In the genomic region with DNA sequence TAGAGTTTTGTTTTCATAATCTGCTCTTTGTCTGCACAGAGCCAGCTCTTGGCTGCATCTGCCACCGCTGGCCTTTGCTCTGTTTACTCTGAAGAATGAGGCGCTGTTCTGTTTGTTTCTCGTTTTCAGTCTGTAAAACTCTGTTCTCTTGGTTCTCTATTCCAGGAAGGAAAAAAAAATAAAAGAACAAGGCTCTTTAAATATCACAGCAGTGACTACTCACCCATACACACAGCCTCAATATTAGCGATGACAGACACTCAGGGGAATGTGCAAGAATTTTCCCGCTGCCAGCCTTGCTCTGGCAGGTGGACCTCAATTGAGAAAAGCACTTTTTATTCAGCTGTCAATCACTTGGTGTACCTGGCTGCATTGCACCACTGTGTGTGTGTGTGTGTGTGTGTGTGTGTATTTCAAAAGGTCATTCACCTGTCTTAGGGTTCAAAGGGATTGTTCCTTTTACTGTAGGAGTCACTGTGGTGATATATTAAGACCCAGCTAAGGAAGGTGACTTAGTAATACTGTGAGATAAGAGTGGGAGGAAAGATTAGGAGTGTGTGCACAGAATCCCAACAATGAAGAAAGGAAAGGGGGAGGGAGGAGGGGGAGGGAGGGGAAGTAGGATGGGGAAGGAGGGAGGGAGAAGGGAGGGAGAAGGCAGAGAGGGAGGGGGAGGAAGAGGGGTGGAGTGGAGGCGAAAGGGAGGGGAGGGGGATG, we compare ENCODE assay signal across 8 mouse cellular contexts. TPM values are rescaled to one million over a fixed set of nuclear protein-coding genes. Genes with fewer than 3 reads are reported as not detected.
DNase-seq lines count a peak whose midpoint lies in the region; ATAC-seq and TF ChIP-seq lines count a peak whose summit lies in the region.

No protein-coding gene starts in this region.

- no peaks in the 10 kb centered on the region for H3K36me3 ChIP-seq in forebrain, embryonic 13.5 days (ENCODE audit: poor library complexity, severe bottlenecking)
- no peaks in the 10 kb centered on the region for H3K36me3 ChIP-seq in kidney, postnatal 0 days (ENCODE audit: insufficient read depth, low read length)

- peaks cover 44% of the 10 kb centered on the region for H3K4me1 ChIP-seq in forebrain, embryonic 13.5 days
- H3K4me1 ChIP-seq in kidney, postnatal 0 days (replicated peaks; ENCODE audit: insufficient read depth, low read length) = peaks cover 34% of the 10 kb centered on the region
- H3K4me1 ChIP-seq in olfactory bulb, adult 2 months (ENCODE audit: control insufficient read depth, insufficient read depth, low read length) = peaks cover 17% of the 10 kb centered on the region

- H3K27me3 ChIP-seq in forebrain, embryonic 13.5 days = peaks cover 13% of the 10 kb centered on the region
- H3K27me3 ChIP-seq in kidney, postnatal 0 days (ENCODE audit: insufficient read depth, low read length) = peaks cover 3% of the 10 kb centered on the region; the same call in 1 of the 2 replicates

- H3K9me3 ChIP-seq in forebrain, embryonic 13.5 days (replicated peaks) = no peaks in the 10 kb centered on the region
- H3K9me3 ChIP-seq in kidney, postnatal 0 days (replicated peaks; ENCODE audit: low read length) = no peaks in the 10 kb centered on the region

- TF ChIP-seq POLR2A in olfactory bulb, adult 2 months (IDR thresholded peaks at IDR 0.05; ENCODE audit: insufficient read depth, low read depth, low read length) = no peak

- TF ChIP-seq CTCF in left cerebral cortex, adult 2 months (IDR thresholded peaks at IDR 0.05) = no peak
- TF ChIP-seq CTCF in kidney, postnatal 0 days (IDR thresholded peaks at IDR 0.05; ENCODE audit: low read depth) = no peak
- no peak for TF ChIP-seq CTCF in olfactory bulb, adult 2 months (IDR thresholded peaks at IDR 0.05; ENCODE audit: insufficient read depth, low read depth, low read length)

- peak overlapping the region; percentile 44; the same call in 1 of the 2 replicates for H3K27ac ChIP-seq in left cerebral cortex, adult 2 months
- no peak overlapping the region for H3K27ac ChIP-seq in forebrain, embryonic 13.5 days
- H3K27ac ChIP-seq in kidney, postnatal 0 days = 0 out of 2 replicates have a peak overlapping the region, but pooled peaks have one; percentile 15
- peak overlapping the region; percentile 52 for H3K27ac ChIP-seq in olfactory bulb, adult 2 months (ENCODE audit: insufficient read depth, low read depth, low read length)

- H3K4me3 ChIP-seq in left cerebral cortex, adult 2 months = no peak overlapping the region
- no peak overlapping the region for H3K4me3 ChIP-seq in forebrain, embryonic 13.5 days
- H3K4me3 ChIP-seq in kidney, postnatal 0 days (replicated peaks; ENCODE audit: low read depth, low read length) = no peak overlapping the region
- no peak overlapping the region for H3K4me3 ChIP-seq in olfactory bulb, adult 2 months (ENCODE audit: insufficient read depth, low read depth, low read length)

- no peak for DNase-seq in left cerebral cortex, adult 2 months (ENCODE audit: extremely low spot score in 1 of 2, low spot score in 2 of 2)
- no peak for DNase-seq in left cerebral cortex, postnatal 4 days
- DNase-seq in kidney, postnatal 0 days (ENCODE audit: low spot score) = peak; percentile 70
- DNase-seq in adrenal gland, adult 18-20 months (ENCODE audit: low spot score in 2 of 2) = no peak
- DNase-seq in natural killer cell, adult 2 months (ENCODE audit: low spot score in 2 of 2) = no peak
- DNase-seq in embryo, embryonic 10.5 days (ENCODE audit: low spot score) = no peak

- intact Hi-C loops in left cerebral cortex, adult 2 months (cut with DNase I) = no loop called here
- intact Hi-C loops in left cerebral cortex, postnatal 4 days (cut with DNase I) = no loop called here

- H3K4me2 ChIP-seq in forebrain, embryonic 13.5 days = no peak overlapping the region
- H3K4me2 ChIP-seq in kidney, postnatal 0 days (ENCODE audit: low read length) = no peak overlapping the region

- H3K9ac ChIP-seq in forebrain, embryonic 13.5 days = no peak overlapping the region
- no peak overlapping the region for H3K9ac ChIP-seq in kidney, postnatal 0 days (ENCODE audit: low read depth, low read length)

- ATAC-seq in forebrain, embryonic 13.5 days = peak; percentile 47; the same call in 1 of the 2 replicates
- ATAC-seq in kidney, postnatal 0 days (replicated peaks; ENCODE audit: low FRiP score, low read depth) = no peak

- 2% methylated on average over 6 of the region's 6 CpGs for WGBS in forebrain, embryonic 13.5 days
- 7% methylated on average over 6 of the region's 6 CpGs for WGBS in kidney, postnatal 0 days
- WGBS in olfactory bulb, adult 2 months = 15% methylated on average over 6 of the region's 6 CpGs

RNA-seq across cellular contexts. Expression of gene Irs2, which starts 42.7 kb away (rescaled TPM):
- 100 to 1,000 TPM in 1 of 2 experiments, 10 to 100 TPM in 1; 67.1 to 111 TPM for total RNA-seq in left cerebral cortex, adult 2 months (2021)
- total RNA-seq in left cerebral cortex, postnatal 4 days (2021) = 10 to 100 TPM; 35.8 to 37.0 TPM
- polyA plus RNA-seq in forebrain, embryonic 13.5 days (2015; fragmentation: Nextera tagmentation; extraction: Ambion mirVana) = 4.5 and 5.2 TPM in 2 replicates
- 7.0 and 8.5 TPM in 2 replicates for polyA plus RNA-seq in kidney, postnatal 0 days (2015; fragmentation: Nextera tagmentation; extraction: Ambion mirVana)
- not detected in 2 replicates for polyA plus RNA-seq in olfactory bulb, adult 2 months (2012; ENCODE audit: insufficient read depth, insufficient read length, low replicate concordance, missing spikeins)
- 10 to 100 TPM; 34.3 to 52.8 TPM for total RNA-seq in adrenal gland, adult 18-20 months (2021)
